In genomic region chr11:88097173-88097572, GRCm38 (mm10) we compare ENCODE assay signal across 8 mouse cellular contexts. TPM values are rescaled to one million over a fixed set of nuclear protein-coding genes. Genes with fewer than 3 reads are reported as not detected.
A peak's percentile ranks its signal among the peaks of the same experiment; 100 is the strongest.
DNase-seq lines count a peak whose midpoint lies in the region; ATAC-seq and TF ChIP-seq lines count a peak whose summit lies in the region.

No protein-coding gene starts in this region.

- peak overlapping the region; percentile 100 for H3K27ac ChIP-seq in hindbrain, embryonic 10.5 days
- H3K27ac ChIP-seq in hindbrain, embryonic 11.5 days (ENCODE audit: low read depth, low read length) = no peak overlapping the region
- peak overlapping the region; percentile 13; the same call in 1 of the 2 replicates for H3K27ac ChIP-seq in midbrain, postnatal 0 days (ENCODE audit: low read depth, low read length)

- peak overlapping the region; percentile 97; the same call in 1 of the 2 replicates for H3K4me3 ChIP-seq in hindbrain, embryonic 10.5 days
- H3K4me3 ChIP-seq in hindbrain, embryonic 11.5 days (ENCODE audit: low read depth, low read length) = no peak overlapping the region
- H3K4me3 ChIP-seq in midbrain, postnatal 0 days (ENCODE audit: low read depth, low read length) = no peak overlapping the region

- no peak for DNase-seq in hindbrain, embryonic 10.5 days (ENCODE audit: low spot score)
- DNase-seq in hindbrain, embryonic 11.5 days (ENCODE audit: low spot score) = no peak
- peak; percentile 64 to 77 for DNase-seq in heart, adult 9 months (ENCODE audit: low spot score in 2 of 2)
- DNase-seq in kidney, postnatal 4 days = peak; percentile 61 to 72
- no peak for DNase-seq in midbrain, postnatal 0 days (ENCODE audit: low spot score)
- DNase-seq in spleen, adult 12 weeks (ENCODE audit: low spot score) = no peak
- no peak for DNase-seq in cerebellum, postnatal 36 days

- no peak overlapping the region for H3K4me2 ChIP-seq in hindbrain, embryonic 11.5 days (replicated peaks; ENCODE audit: low read depth, low read length)
- no peak overlapping the region for H3K4me2 ChIP-seq in midbrain, postnatal 0 days (ENCODE audit: low read depth, low read length, poor library complexity, severe bottlenecking)

- peaks cover 13% of the 10 kb centered on the region for H3K27me3 ChIP-seq in hindbrain, embryonic 10.5 days (ENCODE audit: insufficient read depth, poor library complexity, severe bottlenecking)
- H3K27me3 ChIP-seq in hindbrain, embryonic 11.5 days (ENCODE audit: control insufficient read depth, insufficient read depth, low read length) = no peaks in the 10 kb centered on the region
- H3K27me3 ChIP-seq in midbrain, postnatal 0 days (ENCODE audit: insufficient read depth, low read length) = no peaks in the 10 kb centered on the region

- H3K9ac ChIP-seq in hindbrain, embryonic 11.5 days (ENCODE audit: low read depth, low read length) = no peak overlapping the region
- no peak overlapping the region for H3K9ac ChIP-seq in midbrain, postnatal 0 days (replicated peaks; ENCODE audit: low read length, poor library complexity, severe bottlenecking)

- H3K36me3 ChIP-seq in hindbrain, embryonic 10.5 days = peaks cover 11% of the 10 kb centered on the region
- no peaks in the 10 kb centered on the region for H3K36me3 ChIP-seq in hindbrain, embryonic 11.5 days (ENCODE audit: control insufficient read depth, insufficient read depth, low read length)
- no peaks in the 10 kb centered on the region for H3K36me3 ChIP-seq in midbrain, postnatal 0 days (ENCODE audit: insufficient read depth, low read length)

- peaks cover 56% of the 10 kb centered on the region for H3K4me1 ChIP-seq in hindbrain, embryonic 10.5 days (replicated peaks)
- H3K4me1 ChIP-seq in hindbrain, embryonic 11.5 days (replicated peaks; ENCODE audit: control insufficient read depth, insufficient read depth, low read length) = peaks cover 6% of the 10 kb centered on the region
- H3K4me1 ChIP-seq in midbrain, postnatal 0 days (ENCODE audit: insufficient read depth, low read length) = peaks cover 10% of the 10 kb centered on the region

- no peak for TF ChIP-seq CTCF in midbrain, postnatal 0 days (IDR thresholded peaks at IDR 0.05)

- ATAC-seq in hindbrain, embryonic 11.5 days (ENCODE audit: low FRiP score) = no peak
- no peak for ATAC-seq in midbrain, postnatal 0 days (ENCODE audit: low FRiP score)
- no peak for ATAC-seq in megakaryocyte progenitor cell, adult 5-6 weeks (replicated peaks; ENCODE audit: poor library complexity)

- no peaks in the 10 kb centered on the region for H3K9me3 ChIP-seq in hindbrain, embryonic 10.5 days
- no peaks in the 10 kb centered on the region for H3K9me3 ChIP-seq in hindbrain, embryonic 11.5 days (ENCODE audit: control insufficient read depth, low read length)
- no peaks in the 10 kb centered on the region for H3K9me3 ChIP-seq in midbrain, postnatal 0 days (ENCODE audit: low read length)

- 20% methylated on average over 4 of the region's 4 CpGs for WGBS in hindbrain, embryonic 10.5 days
- 15% methylated on average over 4 of the region's 4 CpGs for WGBS in hindbrain, embryonic 11.5 days
- 27% methylated on average over 4 of the region's 4 CpGs for WGBS in midbrain, postnatal 0 days

RNA-seq across cellular contexts. Expression of gene Cuedc1, which starts 0.7 kb away (rescaled TPM):
- 20.5 and 27.1 TPM in 2 replicates for polyA plus RNA-seq in hindbrain, embryonic 10.5 days (2016; fragmentation: Nextera tagmentation; extraction: Ambion mirVana)
- 17.6 TPM in 2 replicates for polyA plus RNA-seq in hindbrain, embryonic 11.5 days (2014; fragmentation: Nextera tagmentation; extraction: Ambion mirVana)
- total RNA-seq in midbrain, postnatal 0 days (2014; rRNA removed) = 38.8 and 40.2 TPM in 2 replicates
- 32.7 and 37.5 TPM in 2 replicates for polyA plus RNA-seq in midbrain, postnatal 0 days (2015; fragmentation: Nextera tagmentation; extraction: Ambion mirVana)
- 0.73 and 3.7 TPM in 2 replicates for total RNA-seq in megakaryocyte progenitor cell, adult 5-6 weeks (2015)
- total RNA-seq in megakaryocyte progenitor cell, adult 5-6 weeks (2017) = 0.12 and 1.0 TPM in 2 replicates

RNA-seq across cellular contexts. Expression of gene Vezf1, which starts 29.1 kb away (rescaled TPM):
- polyA plus RNA-seq in hindbrain, embryonic 10.5 days (2016; fragmentation: Nextera tagmentation; extraction: Ambion mirVana) = 64.7 and 64.8 TPM in 2 replicates
- polyA plus RNA-seq in hindbrain, embryonic 11.5 days (2014; fragmentation: Nextera tagmentation; extraction: Ambion mirVana) = 77.7 and 80.7 TPM in 2 replicates
- 31.4 and 40.6 TPM in 2 replicates for total RNA-seq in midbrain, postnatal 0 days (2014; rRNA removed)
- 29.7 and 30.9 TPM in 2 replicates for polyA plus RNA-seq in midbrain, postnatal 0 days (2015; fragmentation: Nextera tagmentation; extraction: Ambion mirVana)
- total RNA-seq in megakaryocyte progenitor cell, adult 5-6 weeks (2015) = 37.5 and 41.8 TPM in 2 replicates
- total RNA-seq in megakaryocyte progenitor cell, adult 5-6 weeks (2017) = 16.2 and 18.8 TPM in 2 replicates

RNA-seq across cellular contexts. Expression of gene Srsf1, which starts 50.0 kb away (rescaled TPM):
- polyA plus RNA-seq in hindbrain, embryonic 10.5 days (2016; fragmentation: Nextera tagmentation; extraction: Ambion mirVana) = 337 and 377 TPM in 2 replicates
- 493 and 503 TPM in 2 replicates for polyA plus RNA-seq in hindbrain, embryonic 11.5 days (2014; fragmentation: Nextera tagmentation; extraction: Ambion mirVana)
- total RNA-seq in midbrain, postnatal 0 days (2014; rRNA removed) = 280 and 374 TPM in 2 replicates
- polyA plus RNA-seq in midbrain, postnatal 0 days (2015; fragmentation: Nextera tagmentation; extraction: Ambion mirVana) = 111 and 125 TPM in 2 replicates
- total RNA-seq in megakaryocyte progenitor cell, adult 5-6 weeks (2015) = 257 and 278 TPM in 2 replicates
- 528 and 695 TPM in 2 replicates for total RNA-seq in megakaryocyte progenitor cell, adult 5-6 weeks (2017)

Comparison
In these comparisons a context has a peak if more than half of its experiments do, and no peak if none do; other contexts are left out.
1. DNase-seq: peak in heart, adult 9 months (2 of 2) and kidney, postnatal 4 days (2 of 2); none in hindbrain, embryonic 10.5 days (single experiment), hindbrain, embryonic 11.5 days (single experiment), midbrain, postnatal 0 days (single experiment), spleen, adult 12 weeks (single experiment) and cerebellum, postnatal 36 days (0 of 2).